Mouse (Mus musculus) heart, postnatal 10 days (tissue): Measurements from ENCODE around the gene Tmprss9. TPM values are rescaled to one million over a fixed set of nuclear protein-coding genes. Genes with fewer than 3 reads are reported as not detected.
A peak's percentile ranks its signal among the peaks of the same experiment; 100 is the strongest.

Source experiments
- DNase-seq, 2 experiments: peaks; one replicate each; pipeline ENCODE4 v3.0.0; 2021
- intact Hi-C: fragments of 180-260 bp; cut with DNase I; formaldehyde crosslinking; loops from one replicate; pipeline ENCODE4 v1.15.1; 2025
- total RNA-seq, 2 experiments: library from RNA; stranded (reverse); gene quantifications; 2 replicates each; pipeline ENCODE4 v1.2.3; 2021

Tmprss9 gene
- total RNA-seq, 2 experiments from 2014 or later, result not detected

DNA sequence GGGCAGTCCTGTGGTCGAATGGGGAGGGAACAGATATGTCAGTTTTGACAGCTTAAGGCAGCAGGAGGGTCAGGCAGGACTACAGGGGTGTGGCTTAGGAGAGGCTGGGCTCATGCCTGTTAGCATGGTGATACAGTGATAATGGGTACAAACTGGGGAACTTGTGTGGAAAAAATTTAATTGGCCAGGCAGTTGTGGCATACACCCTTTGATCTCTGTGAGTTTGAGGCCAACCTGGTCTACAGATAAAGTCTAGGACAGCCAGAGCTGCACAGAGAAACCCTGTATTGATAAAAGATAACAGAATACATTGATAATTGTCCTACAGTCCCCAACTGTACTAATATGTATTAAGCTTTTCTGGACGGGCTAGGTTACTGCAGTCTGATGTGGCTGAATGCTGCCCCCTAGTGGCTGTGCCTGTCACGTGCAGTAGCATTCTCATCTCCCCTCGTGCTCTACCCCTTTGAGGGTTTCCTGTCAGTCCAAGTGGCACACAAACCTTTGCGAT, 8.5 kb downstream of the Tmprss9 start:
- intact Hi-C loops, result loop anchor here (1.0 to 2.0 kb wide), 2 partner anchors 115 to 133 kb away; no protein-coding TSS in a partner anchor
- DNase-seq, result peak; percentile 66 to 84

DNA sequence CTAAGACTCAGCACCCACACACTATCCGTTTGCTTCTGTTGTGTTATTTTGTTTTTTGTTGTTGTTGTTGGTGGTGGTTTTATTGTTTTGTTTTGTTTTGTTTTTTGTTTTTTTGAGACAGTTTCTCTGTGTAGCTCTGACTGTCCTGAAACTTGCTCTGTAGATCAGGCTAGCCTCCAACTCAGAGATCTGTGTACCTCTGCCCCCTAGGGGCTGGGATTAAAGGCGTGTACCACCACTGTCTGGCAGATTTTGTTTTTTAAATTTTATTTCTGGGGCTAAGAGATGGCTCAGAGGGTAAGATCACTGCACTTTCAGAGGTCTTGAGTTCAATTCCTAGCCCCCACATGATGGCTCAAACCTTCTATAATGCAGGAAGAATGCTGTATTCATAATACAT, 9.3 kb downstream of the Tmprss9 start:
- no peak for DNase-seq
- intact Hi-C loops, result loop anchor here (1.0 to 2.0 kb wide), 2 partner anchors 114 to 134 kb away; no protein-coding TSS in a partner anchor

DNA sequence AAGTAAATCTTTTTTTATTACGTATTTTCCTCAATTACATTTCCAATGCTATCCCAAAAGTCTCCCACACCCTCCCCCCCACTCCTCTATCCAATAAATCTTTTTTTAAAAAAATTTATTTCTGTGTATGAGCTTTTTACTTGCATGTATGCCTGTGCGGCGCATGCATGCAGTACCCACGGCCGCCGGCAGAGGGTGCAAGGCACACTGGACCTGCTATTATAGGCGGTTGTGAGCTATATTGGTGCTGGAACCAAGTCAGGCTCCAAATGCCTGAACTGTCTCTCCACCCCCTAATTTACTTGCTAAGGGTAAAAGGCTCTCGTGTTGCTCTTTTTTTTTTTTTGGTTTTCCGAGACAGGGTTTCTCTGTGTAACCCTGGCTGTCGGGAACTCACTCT, 9.7 kb downstream of the Tmprss9 start:
- DNase-seq, result peak; percentile 66 to 85

DNA sequence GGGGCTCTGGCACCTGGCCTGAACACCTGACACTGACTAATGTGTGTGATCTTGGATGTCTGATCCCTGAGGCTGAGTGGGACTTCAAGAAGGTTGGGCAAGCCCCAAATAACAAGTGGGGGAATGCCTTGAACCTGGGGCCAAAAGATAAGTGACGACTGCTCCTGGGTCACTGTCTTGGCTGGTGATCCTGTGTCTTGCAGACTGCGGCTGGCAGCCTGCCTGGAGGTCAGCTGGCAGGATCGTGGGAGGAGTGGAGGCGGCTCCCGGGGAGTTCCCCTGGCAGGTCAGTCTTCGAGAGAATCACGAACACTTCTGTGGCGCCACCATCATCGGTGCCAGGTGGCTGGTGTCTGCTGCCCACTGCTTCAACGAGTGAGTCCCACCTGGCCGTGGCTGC, 15.5 kb downstream of the Tmprss9 start:
- intact Hi-C loops, result no loop called here
- DNase-seq, result peak; percentile 83 to 84

More for the DNA sequence above, 9.7 kb downstream of the Tmprss9 start:
- intact Hi-C loops, result loop anchor here (2.0 kb wide), 1 partner anchor 114 kb away; no protein-coding TSS in a partner anchor

DNA sequence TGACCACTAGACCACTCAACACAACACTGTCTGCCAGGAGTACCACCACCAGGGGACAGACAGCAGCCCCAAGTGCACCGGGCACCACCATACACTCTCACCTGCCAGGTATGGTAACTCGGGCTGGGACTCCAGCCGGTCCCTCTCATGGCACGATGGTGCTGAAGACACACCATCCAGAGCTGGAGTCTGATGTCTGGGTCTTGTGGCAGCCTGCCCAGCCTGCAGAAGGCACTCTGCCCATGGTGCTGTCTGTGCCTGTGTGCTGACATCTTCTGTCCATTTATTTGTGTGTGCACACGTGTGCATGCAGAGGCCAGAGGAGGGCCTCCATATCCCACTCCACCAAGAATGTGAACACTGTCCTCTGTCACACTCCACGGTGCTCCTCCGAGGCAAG, 23.5 kb downstream of the Tmprss9 start:
- no peak for DNase-seq
- intact Hi-C loops, result no loop called here

DNA sequence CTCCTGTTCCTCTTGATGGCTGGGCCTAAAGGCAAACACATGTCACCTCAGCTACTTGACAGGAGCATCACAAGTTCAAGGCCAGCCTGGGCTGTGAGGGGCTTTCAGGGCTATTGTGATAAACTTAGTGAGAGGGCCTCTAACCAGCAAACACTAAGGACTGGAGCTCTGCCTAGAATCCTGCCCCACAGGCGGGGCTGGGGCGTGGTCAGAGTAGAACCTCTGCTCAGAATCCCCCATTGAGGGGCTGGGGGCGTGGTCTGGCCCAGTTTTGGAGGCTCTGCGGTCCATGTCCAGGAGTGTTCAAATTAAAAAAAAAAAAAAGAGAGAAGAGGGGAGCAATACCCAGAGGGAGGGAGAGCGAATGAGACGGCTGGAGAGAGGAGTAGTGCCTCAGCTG, 24.0 kb downstream of the Tmprss9 start:
- no peak for DNase-seq
- intact Hi-C loops, result no loop called here

DNA sequence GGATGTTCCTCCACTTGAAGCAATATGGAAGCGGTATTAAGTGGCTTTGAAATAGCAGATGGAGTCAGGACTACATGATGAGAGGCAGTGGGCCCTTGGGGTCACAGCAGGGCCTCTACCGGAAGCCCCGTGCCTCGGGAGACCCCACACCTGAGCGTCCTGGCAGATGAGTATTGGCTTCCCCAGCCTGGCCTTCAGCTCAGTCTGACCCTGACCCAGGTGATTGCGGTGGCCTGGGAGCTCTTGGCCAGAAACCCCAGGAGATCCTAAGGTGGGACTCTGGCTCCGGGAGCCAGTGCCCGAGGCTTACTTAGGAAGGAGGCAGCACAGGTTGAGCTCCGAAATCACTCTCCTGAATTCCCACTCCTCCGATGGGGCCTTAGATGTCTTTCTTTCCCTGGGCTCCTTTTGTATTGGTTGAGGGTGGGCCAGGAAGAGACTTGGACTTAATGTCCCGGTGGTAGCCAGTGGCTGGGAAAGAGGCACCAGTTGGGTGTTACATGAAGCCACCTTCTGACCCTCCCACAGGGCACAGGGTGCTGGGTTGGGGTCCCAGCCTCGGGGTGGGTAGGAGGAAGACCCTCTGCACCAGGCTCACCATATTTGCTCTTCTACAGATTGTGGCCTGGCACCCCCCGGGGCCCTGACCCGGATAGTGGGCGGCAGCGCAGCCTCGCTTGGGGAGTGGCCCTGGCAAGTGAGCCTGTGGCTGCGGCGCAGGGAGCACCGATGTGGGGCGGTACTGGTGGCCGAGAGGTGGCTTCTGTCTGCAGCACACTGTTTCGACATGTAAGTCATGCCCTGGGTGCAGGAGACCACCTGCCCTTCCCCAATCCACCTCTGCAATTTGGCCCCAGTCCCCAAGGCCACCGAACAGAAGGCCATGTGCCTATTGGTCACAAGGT, 25.2 kb downstream of the Tmprss9 start:
- DNase-seq, result no peak
- intact Hi-C loops, result no loop called here

DNA sequence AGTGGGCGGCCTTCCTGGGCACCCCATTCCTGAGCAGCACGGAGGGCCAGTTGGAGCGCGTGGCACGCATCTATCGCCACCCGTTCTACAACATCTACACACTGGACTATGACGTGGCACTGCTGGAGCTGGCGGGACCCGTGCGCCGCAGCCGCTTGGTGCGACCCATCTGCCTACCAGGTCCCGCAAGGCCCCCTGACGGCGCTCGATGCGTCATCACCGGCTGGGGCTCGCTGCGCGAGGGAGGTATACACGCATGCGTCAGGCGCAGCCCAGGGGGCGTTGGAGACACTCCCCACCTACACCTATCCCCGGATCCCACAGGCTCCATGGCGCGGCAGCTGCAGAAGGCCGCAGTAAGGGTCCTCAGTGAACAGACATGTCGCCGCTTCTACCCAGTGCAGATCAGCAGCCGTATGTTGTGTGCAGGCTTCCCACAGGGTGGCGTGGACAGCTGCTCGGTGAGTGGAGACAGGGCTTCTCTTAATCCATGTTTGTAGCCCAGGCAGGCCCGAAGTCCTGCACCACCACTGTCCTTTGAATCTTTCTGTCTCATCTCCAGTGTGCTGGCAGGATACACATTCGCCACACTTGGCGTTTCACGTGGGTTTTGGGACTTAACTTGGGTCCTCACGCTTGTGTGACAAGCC, 26.3 kb downstream of the Tmprss9 start:
- intact Hi-C loops, result no loop called here
- DNase-seq, result no peak

DNA sequence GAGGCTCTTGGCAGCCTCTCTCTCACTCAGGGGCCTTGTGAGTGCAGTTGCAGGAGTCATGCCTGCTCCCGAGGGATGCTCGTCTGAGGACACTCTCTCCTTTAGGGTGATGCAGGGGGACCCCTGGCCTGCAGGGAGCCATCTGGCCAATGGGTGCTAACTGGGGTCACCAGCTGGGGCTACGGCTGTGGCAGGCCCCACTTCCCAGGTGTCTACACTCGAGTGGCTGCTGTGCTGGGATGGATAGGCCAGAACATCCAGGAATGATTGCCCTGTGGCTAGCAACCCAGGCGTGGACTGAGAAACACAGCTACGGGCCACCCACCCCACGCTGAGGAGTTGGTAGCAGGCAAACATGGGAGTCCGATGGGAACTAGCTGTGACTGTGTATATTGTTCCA, 27.4 kb downstream of the Tmprss9 start:
- intact Hi-C loops, result no loop called here
- DNase-seq, result no peak

DNA sequence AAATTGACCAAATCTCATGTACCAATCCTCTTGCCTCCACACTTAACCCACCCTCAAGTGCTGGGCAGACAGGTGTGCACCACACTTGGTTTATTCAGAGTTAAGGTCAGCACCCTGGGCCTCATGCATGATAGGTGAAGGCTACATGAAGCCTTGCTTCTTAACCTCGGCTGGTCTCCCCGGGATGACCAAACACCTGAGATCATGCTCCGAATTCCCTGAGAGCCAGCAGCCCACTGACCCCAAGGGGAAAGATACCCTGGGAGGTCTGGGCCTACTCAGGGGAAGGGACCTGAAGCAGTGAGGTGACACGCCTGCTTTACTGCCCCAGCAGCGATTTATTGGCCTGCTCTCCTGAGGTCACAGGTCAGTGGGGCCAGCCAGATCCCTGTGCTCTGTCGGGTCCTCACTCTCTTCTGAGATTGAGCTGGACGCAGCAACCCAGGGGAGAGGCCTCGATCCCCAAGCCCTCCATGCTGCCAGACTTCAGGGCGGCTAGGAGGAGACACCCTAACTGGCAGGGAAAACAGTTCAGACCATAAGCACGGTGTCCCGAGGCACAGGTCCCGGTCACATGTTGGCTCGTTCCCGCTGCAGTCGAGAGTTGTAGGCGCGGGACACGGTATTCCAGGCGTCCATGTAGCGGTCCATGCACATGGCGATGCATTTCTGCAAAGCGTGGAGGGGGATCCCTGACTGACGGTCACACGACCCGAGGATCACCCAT, 28.1 kb downstream of the Tmprss9 start:
- no peak for DNase-seq
- intact Hi-C loops, result no loop called here

DNA sequence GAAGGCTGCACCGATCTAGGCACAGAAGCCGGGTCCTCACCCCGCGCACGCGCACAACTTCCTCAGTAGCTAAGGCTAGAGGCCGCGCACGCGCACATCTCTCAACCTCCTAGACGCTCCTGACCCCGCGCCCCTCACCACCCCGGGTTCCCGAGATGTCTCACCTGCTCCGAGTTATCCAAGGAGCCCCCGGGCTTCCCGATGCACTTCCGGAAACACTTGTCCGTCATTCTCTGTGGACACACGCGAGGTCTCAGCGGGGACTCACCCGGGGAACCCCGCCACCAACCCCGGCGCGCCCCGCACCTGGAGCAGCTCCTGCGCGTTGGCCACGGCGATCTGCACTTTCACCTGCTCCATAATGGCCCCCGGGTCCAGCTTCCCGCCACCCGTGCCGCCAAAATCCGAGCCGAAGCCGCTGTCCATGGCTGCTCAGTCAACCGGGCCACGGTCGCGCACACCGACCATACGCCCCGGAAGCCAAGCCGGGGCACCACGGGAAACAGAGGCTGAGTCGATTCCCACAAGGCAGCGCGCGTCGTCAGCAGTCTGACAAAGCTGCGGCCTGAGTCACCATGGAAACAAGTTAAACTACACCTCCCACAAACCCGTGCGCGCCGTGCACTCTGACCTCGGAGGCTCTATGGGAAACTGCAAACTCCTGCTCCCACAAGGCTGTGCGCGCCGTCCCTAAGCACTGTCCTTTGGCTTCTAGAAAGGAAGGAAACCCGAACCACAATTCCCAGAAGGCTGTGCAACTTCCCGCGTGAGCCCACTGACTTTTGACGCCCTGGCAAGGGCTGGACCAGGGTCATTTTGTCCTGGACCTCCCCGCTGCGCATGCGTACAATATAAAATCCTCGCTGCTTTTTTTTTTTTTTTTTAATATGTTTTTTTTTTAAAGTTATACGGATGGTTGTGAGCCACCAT, 28.9 kb downstream of the Tmprss9 start, which contains the start of gene Timm13:
Timm13 (minus strand) TSS at position 652 of the 930 bp plus-strand sequence.
- peak; percentile 99 for DNase-seq
- intact Hi-C loops, result no loop called here

DNA sequence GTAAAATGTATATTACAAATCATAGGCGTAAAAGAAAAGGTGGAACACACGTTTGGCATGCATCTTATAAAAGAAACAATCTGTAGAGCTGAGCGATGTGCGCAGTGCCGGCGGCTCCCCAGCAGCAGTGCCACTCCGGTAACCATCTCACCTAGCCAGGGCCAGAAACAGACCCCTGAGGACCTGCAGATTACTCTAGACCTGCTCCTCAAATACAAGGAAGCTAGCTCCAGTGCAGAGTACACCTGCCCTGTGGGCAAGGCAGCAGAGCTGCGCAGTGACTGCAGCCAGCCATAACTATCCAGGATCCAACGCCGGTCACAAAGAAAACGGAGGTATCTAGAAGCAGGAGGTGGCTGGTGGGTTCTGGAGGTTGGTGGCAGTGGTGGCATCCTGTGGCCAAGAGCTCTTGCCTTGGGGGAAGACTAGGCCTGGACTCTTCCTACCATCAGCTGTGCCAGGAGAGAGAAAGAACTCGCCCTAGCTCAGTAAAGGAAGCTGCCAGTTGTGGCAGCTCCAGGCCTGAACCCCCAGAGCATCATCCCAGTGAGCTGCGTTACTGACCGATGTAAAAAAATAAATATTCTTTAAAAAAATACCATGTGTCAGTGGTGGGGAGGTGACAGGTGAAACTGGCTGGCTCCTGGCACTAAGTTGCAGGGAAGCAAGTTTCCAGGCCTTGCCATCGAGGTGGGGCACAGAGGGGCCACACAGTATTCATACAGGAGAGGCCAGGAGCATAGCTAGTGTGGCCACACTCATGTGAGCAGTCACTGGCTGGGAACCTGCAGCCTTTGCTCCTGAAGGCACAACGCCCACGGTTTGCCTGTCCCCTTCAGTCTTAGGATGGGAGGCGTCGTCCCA, 30.0 kb downstream of the Tmprss9 start:
- peak in 1 of 2 experiments; percentile 28 for DNase-seq
- intact Hi-C loops, result no loop called here

DNA sequence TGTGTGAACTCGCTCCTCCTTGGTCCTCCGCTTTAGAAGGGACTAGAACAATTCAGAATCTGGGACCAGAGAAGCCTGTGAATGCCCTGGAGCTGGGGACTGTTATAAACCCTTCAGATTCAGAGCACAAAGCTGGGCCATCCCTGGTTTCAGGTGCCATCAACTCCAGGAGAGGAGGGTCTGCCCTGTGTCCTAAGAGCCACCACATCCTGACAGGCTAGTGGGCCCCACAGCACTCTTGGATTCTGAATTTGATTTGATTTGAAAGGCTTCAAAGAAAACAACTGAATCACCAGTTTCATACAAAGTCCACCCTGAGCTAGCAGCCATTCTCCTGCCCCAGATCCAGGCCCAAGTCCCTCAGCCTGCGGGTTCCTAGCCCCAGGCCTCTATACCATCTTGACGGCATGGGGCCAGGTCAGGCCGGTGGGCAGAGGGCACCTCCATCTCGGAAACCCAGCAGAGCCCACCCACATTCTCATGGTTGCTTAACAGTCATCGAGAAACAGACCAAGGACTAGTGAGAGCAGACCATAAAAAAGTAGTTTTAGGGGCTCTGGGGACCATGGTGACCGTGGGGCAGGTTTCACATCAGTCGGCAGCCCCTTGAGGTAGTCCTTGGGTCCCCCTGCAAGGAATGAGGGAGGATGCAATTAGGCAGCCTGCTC, 30.8 kb downstream of the Tmprss9 start:
- DNase-seq, result no peak
- intact Hi-C loops, result no loop called here

DNA sequence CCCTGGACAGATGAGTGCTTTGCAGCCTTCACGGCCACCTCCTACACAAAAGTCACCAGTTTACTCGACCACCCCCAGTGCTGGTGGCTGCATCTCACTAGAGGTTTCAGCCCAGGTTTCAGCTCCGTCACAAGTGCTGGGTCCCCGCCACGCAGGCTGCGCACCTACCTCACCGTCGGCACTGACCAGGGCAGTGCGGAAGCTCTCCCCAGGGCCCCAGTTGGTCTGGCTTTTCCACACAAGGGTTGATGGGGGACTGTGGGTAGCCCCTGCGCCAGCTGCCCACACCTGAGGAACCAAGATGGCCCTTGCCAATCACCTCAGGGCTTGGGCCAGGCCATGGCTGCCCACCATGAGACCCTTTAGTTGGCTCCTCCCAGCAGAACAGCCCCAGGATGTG, 31.6 kb downstream of the Tmprss9 start:
- intact Hi-C loops, result no loop called here

DNA sequence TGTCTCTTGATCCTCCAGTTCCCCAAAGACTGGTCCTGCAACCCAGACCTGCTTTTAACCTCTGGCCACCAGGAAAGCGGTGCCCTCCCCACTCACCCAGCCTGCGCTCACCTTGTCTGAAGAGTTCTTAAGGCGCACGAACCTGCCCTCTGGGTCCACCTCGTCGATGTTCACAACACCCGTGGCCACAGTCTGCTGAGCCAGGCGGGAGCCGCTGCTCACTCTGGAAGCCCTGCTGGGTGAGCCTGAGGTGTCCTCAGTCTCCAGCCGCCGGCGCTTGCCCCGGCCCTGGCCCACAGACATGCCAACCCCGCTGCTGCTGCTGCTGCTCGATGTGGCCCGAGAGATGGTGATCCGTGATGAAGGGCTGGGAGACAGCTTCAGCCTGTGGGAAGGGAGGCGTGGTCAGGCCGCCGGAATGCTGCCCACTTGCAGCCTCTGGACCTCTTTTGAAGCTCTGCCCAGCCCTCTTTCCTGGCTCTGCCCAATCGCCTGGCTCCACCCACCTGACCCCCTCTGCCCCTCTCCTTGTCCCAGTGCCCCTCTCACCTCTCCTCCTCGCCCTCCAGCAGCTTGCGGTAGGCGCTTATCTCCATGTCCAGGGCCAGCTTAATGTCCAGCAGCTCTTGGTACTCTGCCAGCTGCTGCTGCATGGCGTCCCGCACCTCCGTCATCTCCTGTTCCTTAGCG, 32.5 kb downstream of the Tmprss9 start:
- intact Hi-C loops, result no loop called here
- no peak for DNase-seq

More for the DNA sequence above, 31.6 kb downstream of the Tmprss9 start:
- no peak for DNase-seq

DNA sequence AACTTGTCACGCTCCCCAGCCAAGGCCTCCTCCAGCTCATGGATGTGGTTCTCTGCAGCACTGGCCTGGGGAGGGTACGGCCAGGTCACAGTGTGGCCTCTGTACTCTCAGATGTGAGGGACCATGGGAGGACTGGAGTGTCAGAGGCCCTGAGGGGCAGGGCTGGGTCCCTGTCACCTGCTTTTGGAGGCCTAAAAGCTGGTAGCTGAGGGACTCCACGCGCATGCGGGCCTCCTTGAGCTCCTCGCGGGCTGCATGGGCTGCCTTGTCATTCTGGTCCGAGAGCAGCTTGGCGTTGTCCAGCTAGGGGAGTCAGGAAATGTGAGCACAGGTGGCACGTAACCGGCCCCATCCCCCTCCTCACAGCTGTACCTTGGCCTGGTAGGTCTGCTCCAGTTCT, 33.1 kb downstream of the Tmprss9 start:
- intact Hi-C loops, result no loop called here
- DNase-seq, result no peak

DNA sequence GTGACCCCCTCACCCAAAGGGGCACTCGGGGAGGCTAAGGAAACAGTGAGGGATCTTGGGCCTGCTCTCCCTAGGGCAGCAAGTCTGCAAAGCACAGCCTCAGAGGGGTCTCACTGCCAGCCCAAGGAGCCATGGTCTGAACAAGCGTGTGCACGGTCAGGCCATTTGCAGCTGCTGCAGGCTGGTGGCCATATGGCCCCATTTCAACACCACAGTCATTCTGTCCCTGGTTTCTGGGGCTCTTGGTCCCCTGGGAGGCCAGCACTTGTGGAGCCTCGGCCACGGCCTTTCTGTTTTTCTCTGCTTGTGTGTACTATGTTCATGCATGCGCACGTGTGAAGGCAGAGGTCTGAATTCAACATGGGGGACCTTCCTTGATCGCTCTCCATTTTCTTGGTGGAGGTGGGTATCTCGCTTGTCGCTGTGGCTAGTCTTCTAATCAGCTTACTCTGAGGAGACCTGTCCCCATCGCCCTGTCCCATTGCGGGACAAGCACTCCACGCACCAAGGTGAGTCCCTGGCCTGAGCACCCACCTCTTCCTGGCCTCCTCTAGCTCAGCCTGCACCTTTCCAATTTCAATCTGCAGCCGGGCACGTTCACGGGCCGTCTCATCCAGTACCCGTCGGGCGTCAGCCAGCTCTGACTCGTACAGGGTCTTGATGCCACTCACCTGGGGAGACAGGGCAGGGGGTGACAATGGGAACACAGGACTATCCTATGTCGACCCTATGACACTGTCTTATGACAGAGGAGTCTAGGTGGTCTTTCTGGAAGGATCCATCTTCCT, 37.9 kb downstream of the Tmprss9 start:
- peak in 1 of 2 experiments; percentile 19 for DNase-seq
- intact Hi-C loops, result no loop called here
